18 mouse cellular contexts compared by ENCODE assay signal in the genomic region with DNA sequence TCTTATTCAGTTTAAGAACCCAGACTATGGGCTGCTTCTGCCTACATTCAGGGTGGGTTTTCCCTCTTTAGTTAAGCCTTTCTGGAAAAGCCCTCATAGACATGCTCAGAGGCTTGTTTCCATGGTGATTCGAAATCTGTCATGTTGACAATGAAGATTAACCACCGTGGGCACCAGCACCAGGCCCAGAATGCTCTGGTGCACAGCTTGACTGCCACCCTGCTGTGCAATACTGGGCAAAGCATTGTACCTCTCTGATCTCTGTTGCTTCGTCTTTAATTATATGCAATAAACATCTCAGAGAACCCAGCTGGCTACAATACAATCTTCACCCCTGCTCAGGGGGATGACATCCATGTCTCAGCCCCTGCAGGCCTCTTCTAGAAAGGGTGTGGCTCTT.
DNase-seq lines count a peak whose midpoint lies in the region; ATAC-seq and TF ChIP-seq lines count a peak whose summit lies in the region.
"Had no signal": no experiment of that assay in that cellular context is flagged by ENCODE, and none has a peak within 500 bp of the region (broad histone marks: within the 10 kb centered on the region; RNA-seq: fewer than 3 reads in every experiment).

No protein-coding gene starts in this region.

- intact Hi-C loops in left cerebral cortex, adult 2 months (cut with DNase I) = no loop called here
- intact Hi-C loops in left cerebral cortex, postnatal 36 days (cut with DNase I) = loop anchor here (5.0 kb wide), 1 partner anchor 116 kb away; no protein-coding TSS in a partner anchor
- intact Hi-C loops in heart, postnatal 25 days (cut with DNase I) = loop anchor here (5.0 to 10.0 kb wide), 2 partner anchors 111 to 211 kb away; no protein-coding TSS in a partner anchor

- ATAC-seq in forebrain, postnatal 0 days = peak; percentile 55
- peak; percentile 78; the same call in 1 of the 2 replicates for ATAC-seq in midbrain, embryonic 12.5 days (ENCODE audit: low FRiP score, low read depth)
- ATAC-seq in neural tube, embryonic 15.5 days (ENCODE audit: low FRiP score) = 0 out of 2 replicates have a peak, but pooled peaks have one; percentile 32

- H3K27me3 ChIP-seq in forebrain, postnatal 0 days (ENCODE audit: insufficient read depth, low read length) = no peaks in the 10 kb centered on the region
- peaks cover 20% of the 10 kb centered on the region for H3K27me3 ChIP-seq in midbrain, embryonic 12.5 days
- no peaks in the 10 kb centered on the region for H3K27me3 ChIP-seq in neural tube, embryonic 15.5 days (replicated peaks)
- H3K27me3 ChIP-seq: embryonic facial prominence, embryonic 13.5 days had no signal

- no peaks in the 10 kb centered on the region for H3K9me3 ChIP-seq in forebrain, postnatal 0 days (ENCODE audit: low read length)
- no peaks in the 10 kb centered on the region for H3K9me3 ChIP-seq in midbrain, embryonic 12.5 days
- H3K9me3 ChIP-seq in neural tube, embryonic 15.5 days (replicated peaks) = no peaks in the 10 kb centered on the region
- H3K9me3 ChIP-seq: embryonic facial prominence, embryonic 13.5 days had no signal

- peak overlapping the region; percentile 85 for H3K27ac ChIP-seq in left cerebral cortex, adult 2 months
- H3K27ac ChIP-seq in forebrain, postnatal 0 days (ENCODE audit: low read depth, low read length) = no peak overlapping the region
- H3K27ac ChIP-seq in midbrain, embryonic 12.5 days (replicated peaks) = no peak overlapping the region
- no peak overlapping the region for H3K27ac ChIP-seq in neural tube, embryonic 15.5 days (replicated peaks)
- H3K27ac ChIP-seq: embryonic facial prominence, embryonic 13.5 days; gastrocnemius, adult 2 months; heart, adult 2 months; stomach, postnatal 0 days had no signal

- H3K4me1 ChIP-seq in forebrain, postnatal 0 days (ENCODE audit: insufficient read depth) = peaks cover 5% of the 10 kb centered on the region; the same call in 1 of the 2 replicates
- H3K4me1 ChIP-seq in midbrain, embryonic 12.5 days = peaks cover 13% of the 10 kb centered on the region
- no peaks in the 10 kb centered on the region; the same call in 1 of the 2 replicates for H3K4me1 ChIP-seq in neural tube, embryonic 15.5 days
- H3K4me1 ChIP-seq: embryonic facial prominence, embryonic 13.5 days had no signal

- H3K36me3 ChIP-seq in forebrain, postnatal 0 days (ENCODE audit: insufficient read depth) = no peaks in the 10 kb centered on the region
- H3K36me3 ChIP-seq in midbrain, embryonic 12.5 days = no peaks in the 10 kb centered on the region
- H3K36me3 ChIP-seq in neural tube, embryonic 15.5 days = no peaks in the 10 kb centered on the region
- H3K36me3 ChIP-seq: embryonic facial prominence, embryonic 13.5 days had no signal

- TF ChIP-seq CTCF in left cerebral cortex, adult 2 months (IDR thresholded peaks at IDR 0.05) = no peak
- TF ChIP-seq CTCF in forebrain, postnatal 0 days (IDR thresholded peaks at IDR 0.05; ENCODE audit: low read depth) = no peak

- H3K4me2 ChIP-seq in forebrain, postnatal 0 days (ENCODE audit: low read depth) = no peak overlapping the region
- H3K4me2 ChIP-seq in midbrain, embryonic 12.5 days (replicated peaks) = no peak overlapping the region
- no peak overlapping the region for H3K4me2 ChIP-seq in neural tube, embryonic 15.5 days
- H3K4me2 ChIP-seq: embryonic facial prominence, embryonic 13.5 days had no signal

- WGBS in forebrain, postnatal 0 days = 14% methylated on average over 3 of the region's 3 CpGs
- WGBS in midbrain, embryonic 12.5 days = 28% methylated on average over 3 of the region's 3 CpGs
- WGBS in neural tube, embryonic 15.5 days = 20% methylated on average over 3 of the region's 3 CpGs

- H3K9ac ChIP-seq in forebrain, postnatal 0 days = no peak overlapping the region
- no peak overlapping the region for H3K9ac ChIP-seq in midbrain, embryonic 12.5 days (replicated peaks)
- no peak overlapping the region for H3K9ac ChIP-seq in neural tube, embryonic 15.5 days (replicated peaks)
- H3K9ac ChIP-seq: embryonic facial prominence, embryonic 13.5 days had no signal

- no peak for DNase-seq in left cerebral cortex, adult 2 months (ENCODE audit: extremely low spot score in 1 of 2, low spot score in 2 of 2)
- DNase-seq in left cerebral cortex, postnatal 36 days (ENCODE audit: low spot score in 2 of 2) = no peak
- peak; percentile 53 for DNase-seq in forebrain, postnatal 0 days
- DNase-seq in heart, postnatal 25 days (ENCODE audit: low spot score) = no peak
- DNase-seq in gastrocnemius, adult 8-10 months (ENCODE audit: low spot score in 2 of 2) = no peak
- DNase-seq: cerebellum, adult 11 months; cerebellum, postnatal 25 days; gastrocnemius, adult 2 months; heart, adult 2 months; heart, postnatal 36 days; kidney, adult 18-20 months; kidney, postnatal 25 days; spleen, adult 18-20 months; thymus, postnatal 14 days had no signal

- H3K4me3 ChIP-seq in left cerebral cortex, adult 2 months = no peak overlapping the region
- H3K4me3 ChIP-seq in forebrain, postnatal 0 days (ENCODE audit: low read depth, low read length) = no peak overlapping the region
- no peak overlapping the region for H3K4me3 ChIP-seq in midbrain, embryonic 12.5 days
- no peak overlapping the region for H3K4me3 ChIP-seq in neural tube, embryonic 15.5 days (replicated peaks)
- H3K4me3 ChIP-seq: embryonic facial prominence, embryonic 13.5 days; gastrocnemius, adult 2 months; heart, adult 2 months had no signal
